ENCODE assay signal across 28 mouse cellular contexts in genomic region chr4:127452081-127452480, GRCm38 (mm10).
"Had no signal": no experiment of that assay in that cellular context is flagged by ENCODE, and none has a peak within 500 bp of the region (broad histone marks: within the 10 kb centered on the region; RNA-seq: fewer than 3 reads in every experiment).

No protein-coding gene starts in this region.

- H3K4me2 ChIP-seq: embryonic facial prominence, embryonic 12.5 days; embryonic facial prominence, embryonic 13.5 days; embryonic facial prominence, embryonic 15.5 days; forebrain, embryonic 12.5 days; forebrain, embryonic 13.5 days; forebrain, embryonic 15.5 days had no signal

- ATAC-seq: forebrain, embryonic 13.5 days; forebrain, embryonic 14.5 days; forebrain, embryonic 15.5 days; forebrain, embryonic 16.5 days; forebrain, postnatal 0 days had no signal

- H3K36me3 ChIP-seq: embryonic facial prominence, embryonic 10.5 days; embryonic facial prominence, embryonic 12.5 days; embryonic facial prominence, embryonic 13.5 days; embryonic facial prominence, embryonic 15.5 days; forebrain, embryonic 10.5 days; forebrain, embryonic 12.5 days; forebrain, embryonic 15.5 days had no signal

- H3K9me3 ChIP-seq: embryonic facial prominence, embryonic 12.5 days; embryonic facial prominence, embryonic 15.5 days; forebrain, embryonic 15.5 days had no signal

- DNase-seq: cerebellum, adult 2 months; cerebellum, adult 8-10 months; cerebellum, adult 9-10 months; cerebellum, adult 9-11 months; cerebellum, postnatal 10 days; cerebellum, postnatal 14 days; cerebellum, postnatal 25 days; cerebellum, postnatal 36 days; embryo, embryonic 11 days; forebrain, postnatal 0 days; gastrocnemius, adult 2 months; gastrocnemius, postnatal 10 days; gastrocnemius, postnatal 14 days; gastrocnemius, postnatal 25 days; gastrocnemius, postnatal 36 days; heart, adult 18-20 months; heart, adult 2 months had no signal

- H3K4me3 ChIP-seq: embryonic facial prominence, embryonic 10.5 days; embryonic facial prominence, embryonic 12.5 days; embryonic facial prominence, embryonic 13.5 days; embryonic facial prominence, embryonic 15.5 days; erythroblast, embryonic 14.5 days; forebrain, embryonic 10.5 days; forebrain, embryonic 12.5 days; forebrain, embryonic 13.5 days; forebrain, embryonic 15.5 days; gastrocnemius, adult 2 months; heart, adult 2 months had no signal

- H3K27me3 ChIP-seq: embryonic facial prominence, embryonic 12.5 days; embryonic facial prominence, embryonic 13.5 days; embryonic facial prominence, embryonic 15.5 days; forebrain, embryonic 12.5 days; forebrain, embryonic 13.5 days; forebrain, embryonic 15.5 days had no signal

- H3K4me1 ChIP-seq: embryonic facial prominence, embryonic 10.5 days; embryonic facial prominence, embryonic 12.5 days; embryonic facial prominence, embryonic 13.5 days; embryonic facial prominence, embryonic 15.5 days; forebrain, embryonic 12.5 days; forebrain, embryonic 13.5 days had no signal

- H3K9ac ChIP-seq: embryonic facial prominence, embryonic 12.5 days; embryonic facial prominence, embryonic 13.5 days; embryonic facial prominence, embryonic 15.5 days; forebrain, embryonic 12.5 days; forebrain, embryonic 13.5 days; forebrain, embryonic 15.5 days; forebrain, postnatal 0 days had no signal

- H3K27ac ChIP-seq: embryonic facial prominence, embryonic 10.5 days; embryonic facial prominence, embryonic 12.5 days; embryonic facial prominence, embryonic 13.5 days; embryonic facial prominence, embryonic 15.5 days; forebrain, embryonic 10.5 days; forebrain, embryonic 12.5 days; forebrain, embryonic 13.5 days; forebrain, embryonic 15.5 days; gastrocnemius, adult 2 months; heart, adult 2 months had no signal
